Mouse (Mus musculus) liver, embryonic 13.5 days (tissue): Measurements from ENCODE around the gene Lrp1. TPM values are rescaled to one million over a fixed set of nuclear protein-coding genes. Genes with fewer than 3 reads are reported as not detected.

ENCODE experiments used
- polyA plus RNA-seq: library from polyadenylated mRNA; unstranded; fragments of >200 nt; fragmentation: Nextera tagmentation; extraction: Ambion mirVana; gene quantifications from 2 replicates; pipeline ENCODE4 v1.2.1, GENCODE M21; 2015

The Lrp1 gene
- polyA plus RNA-seq, 1 experiment from 2014 or later = 15.1 TPM

Other genes starting within 250 kb of the Lrp1 start
- 14.4 and 15.3 TPM in 2 replicates for gene R3hdm2, start 240.8 kb downstream of the Lrp1 start, polyA plus RNA-seq
- 0.17 and 0.47 TPM in 2 replicates for gene Stac3, start 119.5 kb downstream of the Lrp1 start, polyA plus RNA-seq
- 1.9 and 2.8 TPM in 2 replicates for gene Ndufa4l2, start 106.2 kb downstream of the Lrp1 start, polyA plus RNA-seq
- gene Shmt2, start 98.7 kb downstream of the Lrp1 start, polyA plus RNA-seq = 133 and 142 TPM in 2 replicates
- gene Nxph4, start 86.6 kb downstream of the Lrp1 start, polyA plus RNA-seq = 0.13 TPM in 2 replicates
- 12.3 and 15.5 TPM in 2 replicates for gene Stat6, start 21.8 kb upstream of the Lrp1 start, polyA plus RNA-seq
- gene Nemp1, start 45.8 kb upstream of the Lrp1 start, polyA plus RNA-seq = 5.0 and 6.3 TPM in 2 replicates
- gene Nab2, start 47.4 kb upstream of the Lrp1 start, polyA plus RNA-seq = 1.5 and 2.1 TPM in 2 replicates
- 0.17 TPM in 2 replicates for gene Myo1a, start 84.0 kb upstream of the Lrp1 start, polyA plus RNA-seq
- gene Tac2, start 103.3 kb upstream of the Lrp1 start, polyA plus RNA-seq = 11.4 and 14.2 TPM in 2 replicates
- 0.75 and 0.94 TPM in 2 replicates for gene Zbtb39, start 118.4 kb upstream of the Lrp1 start, polyA plus RNA-seq
- 9.0 and 11.2 TPM in 2 replicates for gene Gpr182, start 130.6 kb upstream of the Lrp1 start, polyA plus RNA-seq
- gene Rdh1, start 138.6 kb upstream of the Lrp1 start, polyA plus RNA-seq = 0.17 and 0.28 TPM in 2 replicates
- gene Rdh16f1, start 138.6 kb upstream of the Lrp1 start, polyA plus RNA-seq = 0.14 and 0.15 TPM in 2 replicates
- gene Rdh9, start 155.2 kb upstream of the Lrp1 start, polyA plus RNA-seq = not detected in 2 replicates
- 0.05 TPM in 1 of 2 replicates, not detected in the other for gene Rdh16, start 180.0 kb upstream of the Lrp1 start, polyA plus RNA-seq
- gene Rdh19, start 228.8 kb upstream of the Lrp1 start, polyA plus RNA-seq = not detected in 2 replicates
- not detected in 2 replicates for gene Rdh16f2, start 245.3 kb upstream of the Lrp1 start, polyA plus RNA-seq